Mouse (Mus musculus): ENCODE data around the gene Psap.
A peak's percentile ranks its signal among the peaks of the same experiment; 100 is the strongest.

Gene Psap

DNA sequence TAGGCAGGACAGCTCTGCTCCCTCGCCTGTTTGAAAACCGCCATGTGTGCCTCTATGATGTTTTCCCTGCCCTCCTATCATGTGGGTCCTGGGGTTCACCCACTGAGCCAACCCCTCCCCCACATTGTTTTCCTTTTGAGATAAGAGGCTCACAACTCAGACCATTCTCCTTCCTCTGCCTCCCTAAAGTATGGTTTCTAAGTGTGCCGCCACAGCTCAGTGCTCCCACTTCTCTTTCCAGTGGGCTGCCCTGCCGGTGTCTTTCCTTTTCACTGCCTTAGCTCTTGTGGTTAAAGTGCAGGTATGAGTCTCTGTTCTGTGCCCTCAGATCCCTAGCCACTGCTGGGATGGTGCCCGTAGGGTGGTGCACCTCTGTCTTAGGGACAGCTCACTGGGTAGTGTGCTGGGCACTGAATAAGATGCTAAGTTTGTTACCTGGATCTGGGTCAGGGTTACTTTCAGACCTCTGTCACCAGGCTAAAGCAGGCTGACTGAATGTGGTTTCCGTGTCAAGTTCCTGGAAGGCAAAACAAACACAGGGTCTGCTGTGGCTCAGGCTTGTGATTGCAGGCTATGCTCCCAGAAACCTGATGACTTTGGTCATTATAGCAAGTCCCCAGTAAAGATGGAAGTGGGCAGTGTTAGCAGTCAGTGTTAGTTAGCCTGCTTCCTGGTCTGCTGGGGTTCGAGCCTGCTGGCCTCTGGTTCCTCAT lies 12.8 kb downstream of the Psap start:
- DNase-seq, result no peak

DNA sequence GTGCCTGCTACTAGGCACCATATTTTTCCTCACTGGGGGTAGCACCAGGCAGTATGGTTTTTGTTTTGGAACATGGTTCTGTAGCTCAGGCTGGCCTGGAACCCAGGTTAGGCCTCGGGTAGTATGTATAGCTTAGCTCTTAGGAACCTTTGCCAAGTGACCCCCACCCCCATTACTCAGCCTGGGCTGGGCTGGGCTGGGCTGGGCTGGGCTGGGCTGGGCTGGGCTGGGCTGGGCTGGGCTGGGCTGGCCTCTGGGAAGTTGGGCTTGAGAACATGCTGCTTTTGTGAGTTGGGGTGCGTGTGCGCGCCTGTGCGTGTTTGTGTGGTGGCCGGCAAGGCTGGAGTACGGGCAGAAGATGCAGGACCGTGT lies 13.3 kb downstream of the Psap start:
- no peak for DNase-seq

DNA sequence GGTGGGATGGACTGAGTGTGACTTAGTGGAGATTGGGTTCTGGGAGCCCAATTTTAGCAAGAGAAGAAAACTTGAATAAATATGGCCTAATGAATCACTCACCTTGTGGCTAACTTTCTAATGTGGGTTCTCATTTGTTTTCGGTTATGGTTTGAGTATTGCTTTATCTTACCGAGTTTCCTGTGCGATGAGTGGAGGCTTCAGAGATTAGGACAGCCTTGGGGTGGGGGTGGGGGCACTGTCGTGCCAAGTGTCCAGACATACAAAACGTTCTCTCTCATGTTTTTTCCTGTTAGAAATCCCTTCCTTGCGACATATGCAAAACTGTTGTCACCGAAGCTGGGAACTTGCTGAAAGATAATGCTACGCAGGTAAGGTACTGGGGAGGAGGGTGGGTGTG lies 14.8 kb downstream of the Psap start:
- no peak for DNase-seq

DNA sequence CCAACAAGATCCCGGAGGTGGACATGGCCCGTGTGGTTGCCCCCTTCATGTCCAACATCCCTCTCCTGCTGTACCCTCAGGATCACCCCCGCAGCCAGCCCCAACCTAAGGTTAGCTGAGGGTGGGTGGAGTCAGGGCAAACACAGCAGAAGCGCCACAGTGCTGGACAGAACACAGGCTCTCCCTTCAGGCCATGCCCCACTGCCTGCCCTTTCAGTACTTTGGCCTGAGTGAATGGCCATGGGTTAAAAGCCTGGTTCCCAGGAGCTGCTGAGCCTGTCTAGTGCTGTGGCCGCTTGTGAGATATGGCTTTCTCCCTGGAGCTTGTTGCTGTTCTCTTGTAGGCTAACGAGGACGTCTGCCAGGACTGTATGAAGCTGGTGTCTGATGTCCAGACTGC lies 17.2 kb downstream of the Psap start:
- no peak for DNase-seq

DNA sequence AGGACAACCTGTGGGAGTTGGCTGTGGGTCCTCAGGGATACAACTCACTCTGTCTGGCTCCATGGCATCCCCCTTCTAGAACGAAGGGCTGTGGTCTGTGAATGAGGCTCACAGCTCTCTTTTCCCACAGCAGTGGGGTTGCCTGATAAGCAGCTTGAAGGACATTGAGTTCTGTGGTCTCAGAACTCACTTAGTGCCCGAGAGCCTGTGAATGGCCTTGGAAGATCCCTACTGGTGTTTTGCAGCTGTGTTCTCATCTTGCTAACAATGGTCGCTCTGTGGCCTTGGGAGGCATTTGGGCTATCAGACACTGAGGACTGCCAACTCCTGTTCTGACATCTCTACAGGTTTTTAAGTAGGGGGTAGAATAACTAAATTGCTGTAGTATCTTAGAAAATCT lies 17.9 kb downstream of the Psap start:
- DNase-seq, result no peak

DNA sequence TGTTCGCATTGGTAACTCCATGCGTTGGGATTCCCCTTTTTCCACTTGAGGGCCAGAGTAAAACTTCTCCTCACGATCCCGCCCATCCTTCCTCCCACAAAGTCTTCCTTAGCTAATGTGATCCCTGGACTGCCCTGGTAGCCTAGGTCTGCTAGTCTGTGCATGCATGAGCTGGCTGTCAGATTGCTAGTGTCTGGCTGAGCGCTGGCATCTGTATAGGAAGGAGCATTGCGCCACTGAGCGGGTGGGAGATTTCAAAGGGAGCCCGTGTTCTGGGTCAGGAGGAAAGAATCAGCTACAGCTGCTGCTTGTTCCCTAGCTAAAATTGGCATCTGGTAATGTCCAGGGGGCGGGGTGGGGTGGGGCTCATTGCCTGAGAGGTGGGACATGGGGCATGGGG lies 18.6 kb downstream of the Psap start:
- DNase-seq, result no peak

DNA sequence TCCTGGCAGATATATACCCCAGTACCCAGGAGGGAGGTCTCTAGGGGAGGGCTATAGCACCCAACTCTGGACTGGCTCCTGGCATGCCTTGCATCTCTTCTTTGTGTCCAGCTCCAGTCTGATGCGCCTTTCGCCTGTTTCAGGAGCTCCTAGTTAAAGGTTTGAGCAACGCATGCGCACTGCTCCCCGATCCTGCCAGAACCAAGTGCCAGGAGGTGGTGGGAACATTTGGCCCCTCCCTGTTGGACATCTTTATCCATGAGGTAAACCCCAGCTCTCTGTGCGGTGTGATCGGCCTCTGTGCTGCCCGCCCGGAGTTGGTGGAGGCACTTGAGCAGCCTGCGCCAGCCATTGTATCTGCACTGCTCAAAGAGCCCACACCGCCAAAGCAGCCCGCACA lies 22.2 kb downstream of the Psap start:
- no peak for DNase-seq

DNA sequence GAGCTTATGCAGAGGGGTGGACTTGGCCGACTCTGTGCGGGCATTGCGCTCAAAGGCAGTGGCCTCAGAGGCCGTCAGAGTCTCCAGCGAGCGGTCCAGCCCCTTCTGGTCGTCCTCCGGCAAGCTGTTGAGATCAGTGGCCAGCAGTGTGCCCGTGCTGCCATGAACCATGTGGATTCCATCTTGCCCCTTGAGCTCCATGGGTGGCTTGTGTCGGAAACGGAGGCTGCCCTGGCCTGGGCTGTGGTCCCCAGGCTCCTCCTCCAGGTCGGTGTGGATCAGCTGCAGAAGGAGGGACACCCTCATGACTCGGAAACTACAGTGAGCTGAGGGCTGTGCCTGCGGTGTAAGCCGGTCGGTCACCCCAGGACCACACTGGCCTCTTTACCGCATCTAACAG lies 26.0 kb downstream of the Psap start:
- DNase-seq, result no peak

DNA sequence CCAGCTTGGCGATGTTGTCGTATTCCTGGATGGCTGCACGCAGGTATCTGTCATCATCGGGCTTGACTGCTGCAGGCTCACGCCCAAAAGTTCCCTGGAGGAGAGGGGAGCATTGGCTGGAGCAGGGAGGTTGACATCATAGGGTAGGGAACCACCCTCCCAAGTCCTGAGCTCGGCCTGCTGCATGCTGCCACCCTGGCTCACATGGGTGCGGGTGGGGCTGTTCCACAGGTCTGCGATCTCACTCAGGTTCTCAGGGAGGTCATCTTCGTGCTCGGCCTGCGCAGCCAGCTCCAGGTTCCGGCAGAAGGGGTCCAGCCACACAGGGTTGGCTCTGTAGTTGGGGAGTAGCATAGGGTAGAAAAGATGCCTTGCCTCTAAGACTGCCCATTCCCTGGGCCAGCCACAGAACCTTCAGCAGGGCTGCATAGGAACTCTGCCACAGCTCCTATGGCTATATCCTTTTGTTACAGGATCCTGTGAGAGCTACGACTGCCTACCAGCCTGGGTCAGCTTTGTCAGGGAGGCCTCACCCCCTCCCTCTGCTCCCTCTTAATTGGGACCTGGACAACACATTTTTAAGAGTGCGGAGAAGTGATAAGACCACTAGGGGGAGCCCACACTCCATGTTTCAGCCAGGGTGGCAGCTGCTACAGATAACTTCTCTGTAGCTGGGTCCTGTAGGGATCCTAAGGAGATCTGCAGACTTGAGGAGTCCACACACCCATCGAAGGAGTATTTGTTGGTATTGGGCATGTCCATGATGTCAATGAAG lies 27.6 kb downstream of the Psap start:
- peak; percentile 79 for DNase-seq

DNA sequence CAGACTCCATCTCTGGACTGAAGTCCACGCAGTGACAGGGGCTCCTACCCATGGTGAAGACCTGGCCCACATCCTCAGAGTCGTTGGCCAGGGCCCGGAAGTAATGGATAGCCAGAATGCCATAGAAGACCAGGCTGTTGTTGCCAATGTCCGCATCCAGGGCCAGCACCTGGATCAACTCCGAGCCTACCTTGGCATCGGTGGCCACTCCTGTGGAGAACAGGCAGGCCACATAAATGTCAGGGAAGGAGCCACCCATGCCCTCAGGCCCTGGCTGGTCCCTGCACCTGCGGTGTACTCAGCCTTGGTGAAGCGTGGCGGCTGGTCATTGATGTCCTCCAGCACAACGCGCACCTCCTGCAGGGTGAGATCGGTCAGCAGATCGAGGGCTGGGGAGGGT lies 33.2 kb downstream of the Psap start:
- DNase-seq, result no peak

DNA sequence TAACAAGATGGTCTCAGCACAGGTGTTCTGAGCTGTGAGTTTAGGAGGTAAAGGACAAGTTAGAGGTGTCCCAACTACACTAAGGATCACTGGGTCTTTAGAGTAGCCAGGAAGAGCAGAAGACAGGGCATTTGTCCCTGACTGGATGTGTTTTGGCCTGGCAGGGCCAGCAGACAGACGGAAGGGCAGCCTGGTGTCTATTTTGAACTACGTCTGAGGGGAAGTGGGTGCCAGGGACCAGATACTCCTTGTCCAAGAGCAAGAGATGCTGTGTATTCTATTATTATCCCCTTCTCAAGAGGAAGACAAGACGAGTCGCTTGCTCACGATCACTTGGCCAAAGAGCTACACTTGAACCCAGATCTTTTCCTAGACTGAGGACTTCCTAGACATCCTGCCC lies 36.2 kb downstream of the Psap start:
- DNase-seq, result no peak

DNA sequence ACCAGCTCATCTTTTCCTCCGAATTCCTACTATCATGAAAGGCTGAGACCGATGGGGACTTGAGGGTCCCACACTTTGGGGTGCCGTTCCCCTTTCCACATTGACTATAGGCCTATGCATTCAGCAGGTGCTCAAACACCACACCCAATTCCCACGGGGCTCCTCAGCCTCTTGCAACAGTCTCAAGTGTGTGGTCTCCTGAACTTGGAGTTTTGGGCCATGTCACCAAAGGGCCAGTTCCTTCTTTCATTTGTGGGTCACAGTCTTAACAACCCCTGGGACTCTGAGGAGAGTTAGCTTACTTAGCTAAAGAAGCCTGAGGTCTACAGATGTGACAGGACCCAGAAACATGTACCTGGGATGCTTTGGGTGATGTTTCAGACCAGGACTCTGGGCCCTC lies 38.7 kb downstream of the Psap start:
- DNase-seq, result no peak

DNA sequence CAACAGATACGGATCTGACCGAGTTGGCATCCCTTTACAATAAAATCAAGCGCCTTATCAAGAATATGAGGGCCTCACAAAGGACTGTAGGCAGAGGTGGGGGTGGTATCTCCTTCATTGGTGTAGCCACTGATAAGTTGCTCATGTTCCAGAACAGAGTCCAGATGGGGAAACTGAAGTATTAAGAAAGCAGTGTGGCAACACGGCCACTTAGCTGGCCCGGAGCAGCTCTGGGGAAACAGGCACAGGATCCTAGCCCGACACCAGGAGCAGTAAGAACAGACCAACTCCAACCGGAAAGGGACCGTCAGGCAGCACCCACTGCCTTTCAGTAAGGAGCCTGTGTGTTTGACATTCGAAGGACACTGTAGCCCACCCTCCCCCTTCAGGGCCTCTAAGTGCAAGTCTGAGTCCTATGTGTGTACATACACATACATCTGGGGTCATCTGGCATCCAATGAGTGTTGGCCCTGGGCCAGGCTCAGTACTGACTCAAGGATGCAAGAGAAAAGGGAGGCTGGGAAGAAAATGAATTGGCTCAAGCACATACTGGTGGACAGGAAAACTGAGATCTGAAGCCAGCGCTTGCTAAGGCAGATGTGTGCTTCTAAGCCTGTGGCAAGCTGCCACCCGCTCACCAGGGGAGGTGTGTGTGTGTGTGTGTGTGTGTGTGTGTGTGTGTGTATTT lies 51.7 kb downstream of the Psap start:
- DNase-seq, result no peak

DNA sequence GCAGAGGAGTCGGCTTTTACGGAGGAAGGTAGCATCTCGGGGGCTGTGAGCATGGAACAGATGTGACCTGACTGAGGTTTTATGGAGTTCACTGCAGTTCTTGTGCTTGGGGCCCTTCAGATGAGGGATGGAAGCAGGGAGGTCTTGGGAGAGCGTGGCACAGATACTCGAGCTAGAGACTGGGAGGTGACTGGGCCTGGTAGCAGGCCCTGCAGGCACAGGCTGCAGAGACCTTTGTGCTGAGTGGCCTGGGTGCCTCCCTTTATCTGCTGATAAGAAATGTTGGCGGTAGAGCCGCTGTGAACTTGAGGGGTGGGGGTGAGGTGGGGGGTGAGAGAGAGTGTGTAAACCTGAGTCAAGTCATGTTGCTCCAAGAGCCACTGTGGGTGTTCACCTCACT lies 57.2 kb downstream of the Psap start:
- DNase-seq, result no peak

DNA sequence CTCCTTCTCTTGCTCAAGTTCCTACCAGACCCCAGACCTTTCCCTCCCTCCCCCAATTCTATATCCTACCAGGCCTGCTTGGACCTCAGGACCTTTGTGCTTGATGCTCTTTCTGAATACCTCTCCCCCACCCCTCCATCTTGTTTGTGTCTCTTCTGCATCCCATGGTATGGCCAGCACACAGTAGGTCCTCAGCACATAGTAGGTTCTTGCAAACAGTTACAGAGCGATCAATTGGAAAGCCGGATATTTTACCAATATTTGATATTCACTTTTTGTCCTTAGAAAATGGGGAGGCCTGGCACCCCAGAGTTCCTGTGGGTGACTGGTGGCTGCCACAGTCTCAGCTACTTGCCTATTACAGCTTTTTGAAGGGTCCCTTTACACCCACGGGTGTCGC lies 57.6 kb downstream of the Psap start:
- DNase-seq, result no peak

DNA sequence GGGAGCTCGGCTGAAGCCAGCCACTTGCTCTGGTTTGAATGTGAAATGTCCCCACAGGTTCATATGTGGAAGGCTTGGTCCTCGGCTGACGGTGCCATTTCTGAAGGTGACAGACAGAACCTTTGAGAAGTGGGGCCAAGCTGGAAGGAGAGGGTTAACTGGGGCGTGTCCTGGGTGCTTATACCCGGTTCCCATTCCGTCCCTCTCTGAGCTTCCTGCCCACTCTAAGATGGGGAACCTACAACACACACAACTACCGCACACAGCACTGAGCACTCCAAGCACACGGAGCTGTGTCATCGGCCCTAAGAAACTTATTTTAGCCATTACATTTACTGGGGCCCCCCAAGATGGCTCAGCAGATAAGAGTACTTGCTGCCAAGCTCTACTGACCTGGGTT lies 64.1 kb downstream of the Psap start:
- DNase-seq, result no peak

DNA sequence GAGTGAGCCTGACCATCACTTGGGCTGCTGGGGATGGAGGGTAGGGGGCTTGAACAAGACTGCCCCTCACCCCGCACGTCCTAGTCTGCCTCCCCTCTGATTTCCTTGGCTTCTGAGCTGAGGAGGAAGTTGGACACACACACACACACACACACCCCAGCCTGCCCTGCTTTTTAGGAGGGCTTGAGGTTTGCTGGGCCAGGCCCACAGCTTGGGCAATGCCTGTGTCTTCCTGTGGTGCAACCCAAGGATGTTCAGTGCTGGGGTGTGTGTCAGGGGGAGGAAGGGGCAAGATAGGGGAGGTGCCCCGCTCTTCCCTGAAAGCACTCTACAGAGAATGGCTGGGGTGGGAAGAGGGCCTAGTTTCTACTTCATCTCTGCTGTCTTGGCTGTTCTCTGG lies 66.7 kb downstream of the Psap start:
- no peak for DNase-seq

DNA sequence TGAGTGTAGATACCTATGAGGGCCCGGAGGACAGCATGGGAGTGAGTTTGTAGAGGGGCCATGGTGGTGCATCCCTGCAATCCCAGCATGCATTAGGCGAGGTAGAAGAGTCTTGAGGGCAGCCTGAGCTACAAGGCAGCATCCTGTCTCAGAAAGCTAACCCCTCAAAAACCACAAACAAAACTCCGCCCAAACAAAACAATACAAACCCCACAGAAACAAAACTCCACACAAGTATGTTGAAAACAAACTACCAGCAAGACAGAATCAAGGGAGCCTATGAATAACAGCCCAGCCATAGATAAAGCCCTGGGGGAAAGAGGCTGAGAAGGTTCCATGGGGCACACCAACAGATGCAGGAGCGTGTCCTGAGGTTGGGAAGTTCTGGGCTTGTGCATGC lies 68.6 kb downstream of the Psap start:
- DNase-seq, result no peak

DNA sequence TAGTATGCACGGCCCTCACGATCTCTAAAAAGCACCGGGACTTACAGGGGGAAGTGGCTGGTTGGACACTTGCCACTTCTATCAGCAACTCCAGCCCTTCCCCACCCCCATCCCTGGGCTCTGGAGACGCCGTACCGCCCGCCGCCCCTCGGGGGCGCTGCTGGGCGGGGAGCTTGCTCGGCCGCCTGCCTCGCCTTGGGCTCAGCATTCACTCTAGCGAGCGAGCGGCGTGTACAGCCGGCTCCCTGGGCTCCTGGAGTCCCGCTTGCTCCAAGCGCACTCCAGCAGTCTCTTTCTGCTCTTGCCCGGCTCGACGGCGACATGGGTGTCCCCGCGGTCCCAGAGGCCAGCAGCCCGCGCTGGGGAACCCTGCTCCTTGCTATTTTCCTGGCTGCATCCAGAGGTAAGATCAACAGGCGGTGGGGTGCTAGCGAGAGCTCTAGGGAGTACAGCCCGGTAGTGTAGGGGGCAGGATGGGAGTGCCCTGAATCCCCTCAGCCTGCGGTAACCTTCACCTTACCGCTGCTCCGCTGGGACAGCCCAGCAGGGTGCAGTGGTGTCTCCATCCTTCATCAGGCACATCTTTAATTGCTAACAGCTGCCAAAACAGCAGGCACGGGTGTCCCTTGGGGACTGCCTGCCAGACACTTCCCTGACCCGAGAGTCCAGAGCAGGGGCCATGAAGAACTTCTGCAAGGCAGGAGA lies 69.4 kb downstream of the Psap start, which contains the start of gene Vsir:
Gene Vsir (plus strand): TSS at position 151 of the 705 bp plus-strand sequence.
- peak; percentile 90 for DNase-seq

DNA sequence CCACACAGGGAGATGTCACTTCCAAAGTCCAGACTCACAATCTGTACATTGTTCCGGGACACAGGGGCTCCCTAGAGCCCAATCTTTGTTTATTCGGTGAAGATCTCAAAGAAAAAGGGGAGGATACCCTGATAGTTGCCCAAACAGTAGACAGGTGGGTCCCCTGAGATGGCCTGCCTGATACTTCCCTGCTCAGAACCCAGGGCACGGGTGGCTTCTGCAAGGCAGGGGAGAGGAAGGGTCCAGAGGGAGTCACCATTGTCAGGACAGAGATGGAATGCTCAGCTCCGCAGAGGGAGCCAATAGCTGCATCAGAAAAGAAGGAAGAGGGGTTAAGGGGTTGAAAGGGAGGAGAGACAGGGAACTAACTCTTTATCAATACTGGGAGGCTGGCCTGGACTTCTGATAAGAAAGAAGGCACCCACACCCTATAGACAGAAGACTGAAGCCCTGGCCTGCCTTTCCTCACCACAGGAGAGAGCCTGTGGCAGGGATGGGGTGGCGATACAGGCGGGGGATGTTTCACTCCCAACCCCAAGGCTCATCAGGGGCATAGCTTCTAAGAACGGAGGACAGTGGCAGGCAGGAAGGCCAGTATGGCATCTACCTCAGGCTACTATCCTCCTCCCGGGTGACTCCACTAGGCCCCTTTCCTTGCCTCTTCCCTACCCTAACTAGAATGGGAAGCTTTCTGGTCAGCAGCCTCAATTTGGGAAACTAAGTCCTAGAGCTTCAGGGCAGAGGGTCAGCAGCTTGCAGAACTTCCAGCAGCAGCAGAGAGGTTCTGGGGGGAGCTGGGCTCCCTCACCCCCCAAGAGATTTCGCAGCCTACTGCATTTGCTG lies 70.6 kb downstream of the Psap start:
- DNase-seq, result no peak

DNA sequence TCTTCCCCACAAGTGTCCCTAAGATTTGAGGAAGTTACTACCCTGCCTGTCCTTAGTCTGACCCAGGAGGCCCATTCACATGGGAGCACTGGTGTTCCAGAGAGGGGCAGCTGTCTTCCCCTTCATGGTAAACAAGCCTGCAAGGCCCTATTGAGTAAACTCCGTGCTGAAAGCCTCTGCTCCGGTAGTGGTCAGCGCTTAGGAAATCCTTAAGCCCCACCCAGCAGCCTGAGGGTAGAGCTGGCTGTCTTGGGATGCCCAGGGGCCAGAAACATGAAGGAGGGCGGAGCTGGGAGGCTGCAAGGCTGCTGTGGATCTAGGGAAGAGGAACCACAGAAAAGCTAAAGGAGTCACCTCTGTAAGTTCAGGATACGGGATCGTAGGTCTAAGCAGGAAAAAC lies 71.6 kb downstream of the Psap start:
- no peak for DNase-seq

DNA sequence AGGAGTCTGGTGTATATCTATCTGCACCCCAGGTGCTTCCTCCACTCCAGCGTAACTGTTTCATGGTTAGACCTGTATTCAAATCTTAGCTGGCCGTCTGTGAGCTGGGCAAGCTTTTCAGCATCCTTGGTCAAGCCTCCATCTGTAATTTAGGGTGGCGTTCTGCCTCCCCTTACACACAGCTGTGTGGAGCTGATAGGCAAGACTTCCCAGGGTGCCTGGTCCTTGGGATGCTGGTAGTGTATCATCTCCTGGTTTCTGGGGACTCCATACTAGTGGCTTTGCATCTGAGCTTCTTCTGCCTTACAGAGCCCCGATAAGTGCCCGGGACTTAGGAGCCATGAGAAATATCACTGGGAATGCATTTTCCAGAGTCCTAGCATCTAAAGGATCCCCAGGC lies 72.2 kb downstream of the Psap start:
- DNase-seq, result no peak
